Mouse (Mus musculus): ENCODE data around the gene Gm20903.
"Not testable (repeated sequence)": the region's sequence is repeated elsewhere in the genome, so short reads cannot be mapped to it uniquely, and the experiment has no call there.

Gm20903 gene

GRCm38 (mm10) chrY:73669015-73669414 is at the start of gene Gm20903:
Gene Gm20903, plus strand, starts transcription at chrY:73669315.
- not testable (repeated sequence) for DNase-seq (ENCODE audit: low read depth, low spot score)

Data from CD4-positive, CD25-positive, alpha-beta regulatory T cell, adult 2 months (primary cell).